Mouse (Mus musculus): Measurements from ENCODE around the gene Zbed6. TPM values are rescaled to one million over a fixed set of nuclear protein-coding genes. Genes with fewer than 3 reads are reported as not detected.

Zbed6 gene
- polyA plus RNA-seq, 1 experiment from 2014 or later = not detected

- Histone ChIP-seq H3K27ac (ENCODE audit: low read depth, low read length) (no peak overlapping the region), H3K9ac (ENCODE audit: low read depth, low read length) (no peak overlapping the region), H3K27me3 (replicated peaks; ENCODE audit: control insufficient read depth, insufficient read depth, low read length) (no peaks in the 10 kb centered on the region), H3K4me2 (no peak overlapping the region), H3K4me1 (replicated peaks; ENCODE audit: control insufficient read depth, insufficient read depth, low read length) (peaks cover 21% of the 10 kb centered on the region), H3K4me3 (ENCODE audit: low read depth, low read length) (no peak overlapping the region), H3K9me3 (ENCODE audit: control insufficient read depth, low read length) (no peaks in the 10 kb centered on the region), H3K36me3 (ENCODE audit: control insufficient read depth, insufficient read depth, low read length) (peaks cover 24% of the 10 kb centered on the region)
- DNase-seq (ENCODE audit: low spot score) = no peak
- ATAC-seq (replicated peaks; ENCODE audit: low FRiP score) = no peak
- 72% methylated on average over 5 of the region's 5 CpGs for WGBS
Measured at GRCm38 (mm10) chr1:133656811-133657210, 3.9 kb downstream of the Zbed6 start.

DNA sequence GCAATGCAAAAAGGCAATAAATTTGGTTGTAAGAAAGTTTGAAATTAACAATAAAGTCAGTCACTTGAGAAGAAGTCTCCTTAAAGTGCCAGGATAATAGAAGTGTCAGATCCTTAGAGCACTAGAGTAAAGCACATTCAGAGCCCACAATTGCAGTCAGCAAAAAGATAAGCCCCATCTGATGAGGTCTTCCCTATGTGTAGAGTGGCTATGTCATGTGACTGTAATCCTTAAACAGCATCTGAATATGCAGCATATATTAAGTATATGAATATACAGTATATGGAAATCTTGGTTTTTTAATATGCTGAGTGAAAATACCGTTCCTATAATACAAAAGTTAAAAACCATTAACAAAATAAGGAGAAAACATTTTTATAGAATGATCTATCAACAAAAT, 7.7 kb downstream of the Zbed6 start:
- no peak overlapping the region for H3K9ac ChIP-seq (ENCODE audit: low read depth, low read length)
- WGBS = 88% methylated on average over 1 of the region's 1 CpGs
- H3K27me3 ChIP-seq (replicated peaks; ENCODE audit: control insufficient read depth, insufficient read depth, low read length) = no peaks in the 10 kb centered on the region
- ATAC-seq (replicated peaks; ENCODE audit: low FRiP score) (no peak), DNase-seq (ENCODE audit: low spot score) (no peak)
- H3K4me3 ChIP-seq (ENCODE audit: low read depth, low read length) = no peak overlapping the region
- H3K4me2 ChIP-seq = no peak overlapping the region
- no peaks in the 10 kb centered on the region for H3K9me3 ChIP-seq (ENCODE audit: control insufficient read depth, low read length)
- peaks cover 6% of the 10 kb centered on the region for H3K4me1 ChIP-seq (replicated peaks; ENCODE audit: control insufficient read depth, insufficient read depth, low read length)
- H3K27ac ChIP-seq (ENCODE audit: low read depth, low read length) = no peak overlapping the region
- H3K36me3 ChIP-seq (ENCODE audit: control insufficient read depth, insufficient read depth, low read length) = peaks cover 19% of the 10 kb centered on the region

DNA sequence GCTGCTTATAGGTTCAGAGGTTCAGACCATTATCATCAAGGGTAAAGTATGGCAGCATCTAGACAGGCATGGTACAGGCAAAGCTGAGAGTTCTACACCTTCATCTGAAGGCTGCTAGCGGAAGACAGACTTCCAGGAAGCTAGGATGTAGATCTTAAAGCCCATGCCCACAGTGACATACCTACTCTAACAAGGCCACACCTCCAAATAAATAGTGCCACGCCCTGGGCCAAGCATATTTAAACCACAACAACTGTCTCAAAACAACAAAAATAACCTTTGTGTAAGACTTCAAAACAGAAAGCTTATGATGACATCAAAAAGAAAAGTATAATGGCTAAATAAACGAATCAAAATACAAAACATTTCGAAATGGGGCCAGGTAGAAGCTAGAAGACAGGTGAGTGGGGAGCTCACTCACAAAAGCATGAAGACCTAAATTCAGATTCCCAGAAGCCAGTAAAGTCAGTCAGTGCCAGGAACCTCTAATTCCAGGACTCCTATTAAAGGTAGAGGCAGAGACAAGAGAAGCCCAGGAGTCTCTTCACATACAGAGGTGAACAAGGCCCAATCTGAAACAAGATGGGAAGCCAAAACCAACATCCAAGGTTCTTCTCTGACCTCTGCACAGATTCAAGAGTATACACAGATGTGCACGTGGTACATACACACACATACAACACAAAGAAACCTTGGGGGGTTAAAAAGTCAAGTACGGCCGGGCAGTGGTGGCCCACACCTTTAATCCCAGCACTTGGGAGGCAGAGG, 10.2 kb downstream of the Zbed6 start:
- Histone ChIP-seq H3K4me3 (ENCODE audit: low read depth, low read length) (no peak overlapping the region), H3K27me3 (replicated peaks; ENCODE audit: control insufficient read depth, insufficient read depth, low read length) (no peaks in the 10 kb centered on the region), H3K4me2 (no peak overlapping the region), H3K27ac (ENCODE audit: low read depth, low read length) (no peak overlapping the region), H3K9ac (ENCODE audit: low read depth, low read length) (no peak overlapping the region), H3K36me3 (ENCODE audit: control insufficient read depth, insufficient read depth, low read length) (peaks cover 26% of the 10 kb centered on the region), H3K4me1 (replicated peaks; ENCODE audit: control insufficient read depth, insufficient read depth, low read length) (peaks cover 3% of the 10 kb centered on the region), H3K9me3 (ENCODE audit: control insufficient read depth, low read length) (no peaks in the 10 kb centered on the region)
- no peak for DNase-seq (ENCODE audit: low spot score)
- ATAC-seq (replicated peaks; ENCODE audit: low FRiP score) = no peak
- WGBS = 89% methylated on average over 7 of the region's 7 CpGs

- 90% methylated on average over 5 of the region's 5 CpGs for WGBS
Measured at GRCm38 (mm10) chr1:133645652-133646051, 15.0 kb downstream of the Zbed6 start.

GRCm38 (mm10) chr1:133641163-133641562, 19.5 kb downstream of the Zbed6 start:
- H3K36me3 ChIP-seq (ENCODE audit: control insufficient read depth, insufficient read depth, low read length) = peaks cover 46% of the 10 kb centered on the region
- no peaks in the 10 kb centered on the region for H3K9me3 ChIP-seq (ENCODE audit: control insufficient read depth, low read length)
- no peaks in the 10 kb centered on the region for H3K4me1 ChIP-seq (replicated peaks; ENCODE audit: control insufficient read depth, insufficient read depth, low read length)
- H3K27me3 ChIP-seq (replicated peaks; ENCODE audit: control insufficient read depth, insufficient read depth, low read length) = no peaks in the 10 kb centered on the region
- no peak overlapping the region for H3K4me3 ChIP-seq (ENCODE audit: low read depth, low read length)
- H3K27ac ChIP-seq (ENCODE audit: low read depth, low read length) = no peak overlapping the region
- no peak overlapping the region for H3K4me2 ChIP-seq
- H3K9ac ChIP-seq (ENCODE audit: low read depth, low read length) = no peak overlapping the region
- no peak for ATAC-seq (replicated peaks; ENCODE audit: low FRiP score)
- DNase-seq (ENCODE audit: low spot score) = no peak
- WGBS = 93% methylated on average over 2 of the region's 2 CpGs

More at GRCm38 (mm10) chr1:133645652-133646051, 15.0 kb downstream of the Zbed6 start:
- ATAC-seq (replicated peaks; ENCODE audit: low FRiP score) (no peak), DNase-seq (ENCODE audit: low spot score) (no peak)
- H3K9me3 ChIP-seq (ENCODE audit: control insufficient read depth, low read length) = no peaks in the 10 kb centered on the region
- H3K9ac ChIP-seq (ENCODE audit: low read depth, low read length) = no peak overlapping the region
- H3K4me1 ChIP-seq (replicated peaks; ENCODE audit: control insufficient read depth, insufficient read depth, low read length) = peaks cover 3% of the 10 kb centered on the region; the same call in 1 of the 2 replicates
- H3K4me3 ChIP-seq (ENCODE audit: low read depth, low read length) = no peak overlapping the region
- H3K27ac ChIP-seq (ENCODE audit: low read depth, low read length) = no peak overlapping the region
- peaks cover 38% of the 10 kb centered on the region for H3K36me3 ChIP-seq (ENCODE audit: control insufficient read depth, insufficient read depth, low read length)
- H3K27me3 ChIP-seq (replicated peaks; ENCODE audit: control insufficient read depth, insufficient read depth, low read length) = no peaks in the 10 kb centered on the region
- H3K4me2 ChIP-seq = no peak overlapping the region

DNA sequence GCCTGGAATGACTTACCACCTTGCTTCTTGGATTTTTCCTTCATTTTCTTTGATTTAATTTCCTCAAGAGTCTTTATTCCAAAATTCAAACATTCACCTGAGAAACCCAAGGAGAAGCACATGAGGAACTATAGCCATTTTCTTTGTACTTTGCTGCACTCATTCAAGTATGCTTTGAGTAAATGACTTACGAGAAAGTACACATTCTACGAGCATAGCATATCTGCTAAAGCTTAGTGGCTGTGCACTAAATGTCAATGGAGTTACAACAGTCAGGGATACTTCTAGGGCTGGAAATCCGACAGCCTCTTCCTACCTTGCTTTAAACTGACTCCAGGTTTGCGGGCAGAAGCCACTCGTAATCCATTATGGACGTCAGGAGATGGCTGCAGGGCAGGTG, 22.2 kb downstream of the Zbed6 start:
- H3K4me2 ChIP-seq = no peak overlapping the region
- no peaks in the 10 kb centered on the region for H3K27me3 ChIP-seq (replicated peaks; ENCODE audit: control insufficient read depth, insufficient read depth, low read length)
- H3K9ac ChIP-seq (ENCODE audit: low read depth, low read length) = no peak overlapping the region
- H3K27ac ChIP-seq (ENCODE audit: low read depth, low read length) = no peak overlapping the region
- no peaks in the 10 kb centered on the region for H3K4me1 ChIP-seq (replicated peaks; ENCODE audit: control insufficient read depth, insufficient read depth, low read length)
- no peak for ATAC-seq (replicated peaks; ENCODE audit: low FRiP score)
- H3K4me3 ChIP-seq (ENCODE audit: low read depth, low read length) = no peak overlapping the region
- DNase-seq (ENCODE audit: low spot score) = no peak
- no peaks in the 10 kb centered on the region for H3K9me3 ChIP-seq (ENCODE audit: control insufficient read depth, low read length)
- 93% methylated on average over 6 of the region's 6 CpGs for WGBS
- peaks cover 47% of the 10 kb centered on the region for H3K36me3 ChIP-seq (ENCODE audit: control insufficient read depth, insufficient read depth, low read length)

- H3K9me3 ChIP-seq (ENCODE audit: control insufficient read depth, low read length) = no peaks in the 10 kb centered on the region
- H3K4me3 ChIP-seq (ENCODE audit: low read depth, low read length) = no peak overlapping the region
- WGBS = 87% methylated on average over 2 of the region's 2 CpGs
- H3K4me1 ChIP-seq (replicated peaks; ENCODE audit: control insufficient read depth, insufficient read depth, low read length) = no peaks in the 10 kb centered on the region
- H3K9ac ChIP-seq (ENCODE audit: low read depth, low read length) = no peak overlapping the region
- no peak overlapping the region for H3K4me2 ChIP-seq
- ATAC-seq (replicated peaks; ENCODE audit: low FRiP score) (no peak), DNase-seq (ENCODE audit: low spot score) (no peak)
- H3K27ac ChIP-seq (ENCODE audit: low read depth, low read length) = no peak overlapping the region
- H3K27me3 ChIP-seq (replicated peaks; ENCODE audit: control insufficient read depth, insufficient read depth, low read length) = no peaks in the 10 kb centered on the region
- H3K36me3 ChIP-seq (ENCODE audit: control insufficient read depth, insufficient read depth, low read length) = peaks cover 44% of the 10 kb centered on the region
Measured at GRCm38 (mm10) chr1:133632168-133632567, 28.5 kb downstream of the Zbed6 start.

GRCm38 (mm10) chr1:133625052-133625451, 35.6 kb downstream of the Zbed6 start:
- Histone ChIP-seq H3K9ac (ENCODE audit: low read depth, low read length) (no peak overlapping the region), H3K36me3 (ENCODE audit: control insufficient read depth, insufficient read depth, low read length) (peaks cover 39% of the 10 kb centered on the region), H3K27ac (ENCODE audit: low read depth, low read length) (no peak overlapping the region), H3K4me3 (ENCODE audit: low read depth, low read length) (no peak overlapping the region), H3K9me3 (ENCODE audit: control insufficient read depth, low read length) (no peaks in the 10 kb centered on the region), H3K4me2 (no peak overlapping the region), H3K4me1 (replicated peaks; ENCODE audit: control insufficient read depth, insufficient read depth, low read length) (no peaks in the 10 kb centered on the region), H3K27me3 (replicated peaks; ENCODE audit: control insufficient read depth, insufficient read depth, low read length) (no peaks in the 10 kb centered on the region)
- WGBS = 80% methylated on average over 2 of the region's 2 CpGs
- ATAC-seq (replicated peaks; ENCODE audit: low FRiP score) (no peak), DNase-seq (ENCODE audit: low spot score) (no peak)

DNA sequence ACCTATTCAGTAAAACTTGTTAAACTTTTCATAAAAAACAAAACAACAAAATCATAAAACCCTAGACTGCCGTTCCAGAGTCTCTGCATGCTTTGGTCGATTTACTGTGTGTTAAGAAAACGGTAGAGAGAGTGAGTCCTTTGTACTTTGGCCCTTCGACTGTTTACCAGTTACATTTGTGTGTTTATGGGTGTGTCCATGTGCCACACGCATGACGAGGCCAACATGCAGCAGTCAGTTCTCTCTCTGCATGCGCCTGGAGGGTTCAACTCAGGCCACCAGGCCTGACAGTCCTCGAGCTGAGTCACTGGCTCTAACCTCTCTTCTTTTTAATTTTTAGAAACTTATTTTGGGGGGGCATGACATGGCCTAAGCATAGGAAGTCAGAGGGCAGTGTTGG, 42.4 kb downstream of the Zbed6 start:
- ATAC-seq (replicated peaks; ENCODE audit: low FRiP score) = peak; percentile 57

More for the DNA sequence above, 42.4 kb downstream of the Zbed6 start:
- H3K27ac ChIP-seq (ENCODE audit: low read depth, low read length) = no peak overlapping the region
- no peak overlapping the region for H3K4me3 ChIP-seq (ENCODE audit: low read depth, low read length)
- H3K4me1 ChIP-seq (replicated peaks; ENCODE audit: control insufficient read depth, insufficient read depth, low read length) = peaks cover 9% of the 10 kb centered on the region; the same call in 1 of the 2 replicates
- WGBS = 68% methylated on average over 8 of the region's 8 CpGs
- no peak overlapping the region for H3K4me2 ChIP-seq
- H3K27me3 ChIP-seq (replicated peaks; ENCODE audit: control insufficient read depth, insufficient read depth, low read length) = no peaks in the 10 kb centered on the region
- no peak overlapping the region for H3K9ac ChIP-seq (ENCODE audit: low read depth, low read length)
- DNase-seq (ENCODE audit: low spot score) = no peak
- H3K9me3 ChIP-seq (ENCODE audit: control insufficient read depth, low read length) = no peaks in the 10 kb centered on the region
- H3K36me3 ChIP-seq (ENCODE audit: control insufficient read depth, insufficient read depth, low read length) = peaks cover 18% of the 10 kb centered on the region
